Mouse (Mus musculus) ZHBTc4 (cell line): ENCODE results near the gene Arl15.

Source experiments
- DNase-seq: peaks from one replicate; pipeline ENCODE4 v3.0.0-alpha.2; 2011; ENCODE audit warnings: low read depth, low spot score

Arl15 gene

GRCm38 (mm10) chr13:113915700-113916099 is 121.4 kb downstream of the Arl15 start:
- no peak for DNase-seq

- DNase-seq: no peak
Observed at GRCm38 (mm10) chr13:113916761-113917160, 122.5 kb downstream of the Arl15 start.

- no peak for DNase-seq
Observed at GRCm38 (mm10) chr13:113917376-113917775, 123.1 kb downstream of the Arl15 start.

GRCm38 (mm10) chr13:113917868-113918411 is 123.6 kb downstream of the Arl15 start:
- DNase-seq: peak; percentile 40

- DNase-seq: no peak
Observed at GRCm38 (mm10) chr13:113918668-113919067, 124.4 kb downstream of the Arl15 start.

GRCm38 (mm10) chr13:113935697-113936096 is 141.4 kb downstream of the Arl15 start:
- no peak for DNase-seq

GRCm38 (mm10) chr13:113937231-113937630 is 142.9 kb downstream of the Arl15 start:
- DNase-seq: no peak

- DNase-seq: no peak
Observed at GRCm38 (mm10) chr13:113938561-113938960, 144.3 kb downstream of the Arl15 start.

- no peak for DNase-seq
Observed at GRCm38 (mm10) chr13:113939097-113939496, 144.8 kb downstream of the Arl15 start.

GRCm38 (mm10) chr13:113939681-113940080 is 145.4 kb downstream of the Arl15 start:
- no peak for DNase-seq

GRCm38 (mm10) chr13:113940151-113940550 is 145.8 kb downstream of the Arl15 start:
- DNase-seq: no peak

- DNase-seq: no peak
Observed at GRCm38 (mm10) chr13:113941943-113942342, 147.6 kb downstream of the Arl15 start.

- DNase-seq: no peak
Observed at GRCm38 (mm10) chr13:113947546-113947945, 153.2 kb downstream of the Arl15 start.

GRCm38 (mm10) chr13:113949708-113950107 is 155.4 kb downstream of the Arl15 start:
- no peak for DNase-seq

- DNase-seq: no peak
Observed at GRCm38 (mm10) chr13:113950131-113950530, 155.8 kb downstream of the Arl15 start.

- no peak for DNase-seq
Observed at GRCm38 (mm10) chr13:113957438-113957837, 163.1 kb downstream of the Arl15 start.

GRCm38 (mm10) chr13:113964945-113965344 is 170.6 kb downstream of the Arl15 start:
- no peak for DNase-seq

GRCm38 (mm10) chr13:113970706-113971105 is 176.4 kb downstream of the Arl15 start:
- no peak for DNase-seq

- DNase-seq: no peak
Observed at GRCm38 (mm10) chr13:113972401-113972800, 178.1 kb downstream of the Arl15 start.

GRCm38 (mm10) chr13:113974866-113975265 is 180.6 kb downstream of the Arl15 start:
- no peak for DNase-seq

- DNase-seq: no peak
Observed at GRCm38 (mm10) chr13:113975722-113976121, 181.4 kb downstream of the Arl15 start.

GRCm38 (mm10) chr13:113976936-113977335 is 182.6 kb downstream of the Arl15 start:
- no peak for DNase-seq

- no peak for DNase-seq
Observed at GRCm38 (mm10) chr13:113980739-113981460, 186.6 kb downstream of the Arl15 start.
